Mouse (Mus musculus): ENCODE data around the gene Wdr54. TPM values are rescaled to one million over a fixed set of nuclear protein-coding genes. Genes with fewer than 3 reads are reported as not detected.

The Wdr54 gene
- polyA plus RNA-seq, 1 experiment from 2014 or later: 12.0 TPM

- peaks cover 7% of the 10 kb centered on the region; the same call in 1 of the 2 replicates for H3K36me3 ChIP-seq
- WGBS: under 1% methylated on average over 74 of the region's 74 CpGs
- ATAC-seq (ENCODE audit: insufficient number of reproducible peaks, low FRiP score, low TSS enrichment, low read depth): peak; percentile 78
- peak overlapping the region; percentile 95 for H3K4me2 ChIP-seq (replicated peaks)
- H3K9me3 ChIP-seq (replicated peaks): no peaks in the 10 kb centered on the region
- H3K4me1 ChIP-seq: peaks cover 23% of the 10 kb centered on the region
- H3K27ac ChIP-seq (replicated peaks): peak overlapping the region; percentile 83
- peak overlapping the region; percentile 55 for H3K9ac ChIP-seq
- peak overlapping the region; percentile 70 for H3K4me3 ChIP-seq (replicated peaks)
- no peaks in the 10 kb centered on the region for H3K27me3 ChIP-seq
Observed at GRCm38 (mm10) chr6:83101688-83102556, 54.3 kb downstream of the Wdr54 start.

- peaks cover 2% of the 10 kb centered on the region; the same call in 1 of the 2 replicates for H3K27me3 ChIP-seq
- H3K4me1 ChIP-seq: peaks cover 23% of the 10 kb centered on the region
- peak within 1 kb of the TSS; percentile 55 for H3K9ac ChIP-seq
- peak; percentile 89 for ATAC-seq (ENCODE audit: insufficient number of reproducible peaks, low FRiP score, low TSS enrichment, low read depth)
- peak within 1 kb of the TSS; percentile 95 for H3K4me2 ChIP-seq (replicated peaks)
- H3K27ac ChIP-seq (replicated peaks): peak within 1 kb of the TSS; percentile 83
- under 1% methylated on average over 25 of the region's 25 CpGs for WGBS
- H3K9me3 ChIP-seq (replicated peaks): no peaks in the 10 kb centered on the region
- peak within 1 kb of the TSS; percentile 70 for H3K4me3 ChIP-seq (replicated peaks)
- H3K36me3 ChIP-seq: 0 out of 2 replicates have a peak, but pooled peaks cover 3% of the 10 kb centered on the region
Observed at GRCm38 (mm10) chr6:83101316-83101687, 54.9 kb downstream of the Wdr54 start, which contains the start of the genes Ccdc142 and Gm42688. Gene Ccdc142, plus strand, starts transcription at chr6:83101601. Gene Gm42688, plus strand, starts transcription at chr6:83101617.

Other genes starting within 250 kb of the Wdr54 start
- gene Sema4f, start 216.6 kb downstream of the Wdr54 start, polyA plus RNA-seq (2015; fragmentation: Nextera tagmentation; extraction: Ambion mirVana): 2.3 TPM in 2 replicates
- 0.25 and 0.27 TPM in 2 replicates for gene M1ap, start 209.5 kb downstream of the Wdr54 start, polyA plus RNA-seq (2015; fragmentation: Nextera tagmentation; extraction: Ambion mirVana)
- gene Dok1, start 122.9 kb downstream of the Wdr54 start, polyA plus RNA-seq (2015; fragmentation: Nextera tagmentation; extraction: Ambion mirVana): 9.3 and 10.9 TPM in 2 replicates
- 19.2 and 25.4 TPM in 2 replicates for gene Loxl3, start 122.2 kb downstream of the Wdr54 start, polyA plus RNA-seq (2015; fragmentation: Nextera tagmentation; extraction: Ambion mirVana)
- gene Aup1, start 101.9 kb downstream of the Wdr54 start, polyA plus RNA-seq (2015; fragmentation: Nextera tagmentation; extraction: Ambion mirVana): 198 and 201 TPM in 2 replicates
- 68.9 and 72.0 TPM in 2 replicates for gene Htra2, start 101.1 kb downstream of the Wdr54 start, polyA plus RNA-seq (2015; fragmentation: Nextera tagmentation; extraction: Ambion mirVana)
- gene Dqx1, start 98.6 kb downstream of the Wdr54 start, polyA plus RNA-seq (2015; fragmentation: Nextera tagmentation; extraction: Ambion mirVana): 1.0 and 1.6 TPM in 2 replicates
- 0.51 and 0.61 TPM in 2 replicates for gene Tlx2, start 86.1 kb downstream of the Wdr54 start, polyA plus RNA-seq (2015; fragmentation: Nextera tagmentation; extraction: Ambion mirVana)
- gene Pcgf1, start 78.5 kb downstream of the Wdr54 start, polyA plus RNA-seq (2015; fragmentation: Nextera tagmentation; extraction: Ambion mirVana): 37.7 and 39.4 TPM in 2 replicates
- 0.59 and 0.99 TPM in 2 replicates for gene Lbx2, start 70.0 kb downstream of the Wdr54 start, polyA plus RNA-seq (2015; fragmentation: Nextera tagmentation; extraction: Ambion mirVana)
- gene Ccdc142, start 54.8 kb downstream of the Wdr54 start, polyA plus RNA-seq (2015; fragmentation: Nextera tagmentation; extraction: Ambion mirVana): 3.2 and 3.4 TPM in 2 replicates
- gene Gm42688, start 54.8 kb downstream of the Wdr54 start, polyA plus RNA-seq (2015; fragmentation: Nextera tagmentation; extraction: Ambion mirVana): 2.9 and 3.2 TPM in 2 replicates
- 121 and 136 TPM in 2 replicates for gene Mrpl53, start 47.4 kb downstream of the Wdr54 start, polyA plus RNA-seq (2015; fragmentation: Nextera tagmentation; extraction: Ambion mirVana)
- 50.7 and 52.6 TPM in 2 replicates for gene Mogs, start 40.9 kb downstream of the Wdr54 start, polyA plus RNA-seq (2015; fragmentation: Nextera tagmentation; extraction: Ambion mirVana)
- gene Wbp1, start 34.8 kb downstream of the Wdr54 start, polyA plus RNA-seq (2015; fragmentation: Nextera tagmentation; extraction: Ambion mirVana): 109 and 113 TPM in 2 replicates
- gene Ino80b, start 31.0 kb downstream of the Wdr54 start, polyA plus RNA-seq (2015; fragmentation: Nextera tagmentation; extraction: Ambion mirVana): 18.2 and 18.5 TPM in 2 replicates
- gene Rtkn, start 20.9 kb downstream of the Wdr54 start, polyA plus RNA-seq (2015; fragmentation: Nextera tagmentation; extraction: Ambion mirVana): 62.8 and 63.2 TPM in 2 replicates
- gene 1700003E16Rik, start within 50 bp of the Wdr54 start, polyA plus RNA-seq (2015; fragmentation: Nextera tagmentation; extraction: Ambion mirVana): 10.3 and 17.2 TPM in 2 replicates
- 98.7 and 103 TPM in 2 replicates for gene Dctn1, start 9.5 kb upstream of the Wdr54 start, polyA plus RNA-seq (2015; fragmentation: Nextera tagmentation; extraction: Ambion mirVana)
- gene Slc4a5, start 63.4 kb upstream of the Wdr54 start, polyA plus RNA-seq (2015; fragmentation: Nextera tagmentation; extraction: Ambion mirVana): 0.11 and 0.48 TPM in 2 replicates
- gene Mthfd2, start 169.5 kb upstream of the Wdr54 start, polyA plus RNA-seq (2015; fragmentation: Nextera tagmentation; extraction: Ambion mirVana): 27.2 and 30.5 TPM in 2 replicates
- gene Mob1a, start 169.6 kb upstream of the Wdr54 start, polyA plus RNA-seq (2015; fragmentation: Nextera tagmentation; extraction: Ambion mirVana): 64.1 and 65.9 TPM in 2 replicates
- gene Bola3, start 192.8 kb upstream of the Wdr54 start, polyA plus RNA-seq (2015; fragmentation: Nextera tagmentation; extraction: Ambion mirVana): 105 and 113 TPM in 2 replicates

Measured in embryonic facial prominence, embryonic 15.5 days (tissue).